Mouse (Mus musculus): ENCODE measurements around the gene Corin. TPM values are rescaled to one million over a fixed set of nuclear protein-coding genes. Genes with fewer than 3 reads are reported as not detected.
A peak's percentile ranks its signal among the peaks of the same experiment; 100 is the strongest.

Corin gene
- polyA plus RNA-seq, 1 experiment from 2014 or later, result 0.08 TPM

DNA sequence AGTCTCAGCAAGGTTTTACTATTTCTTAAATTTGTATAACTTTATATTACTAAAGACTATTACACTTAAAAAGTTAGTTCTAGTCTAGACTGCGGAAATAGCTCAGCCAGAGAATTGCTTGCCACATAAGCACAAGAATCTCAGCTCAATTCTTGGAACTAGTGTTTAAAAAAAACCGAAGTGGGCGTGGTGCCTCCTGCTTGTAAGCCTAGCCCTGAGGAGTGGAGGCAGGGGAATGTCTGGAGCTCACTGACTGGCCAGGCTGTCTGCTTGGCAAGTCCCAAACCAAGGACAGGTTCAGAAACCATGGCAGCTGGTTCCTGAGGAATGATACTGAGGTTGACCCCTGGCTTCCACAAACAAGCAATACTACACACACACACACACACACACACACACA is 72.4 kb downstream of the Corin start:
- DNase-seq (no peak), ATAC-seq (no peak)
- no peaks in the 10 kb centered on the region for H3K9me3 ChIP-seq (ENCODE audit: low read length)
- no peaks in the 10 kb centered on the region for H3K36me3 ChIP-seq (replicated peaks; ENCODE audit: insufficient read depth, low read length)
- WGBS (ENCODE audit: insufficient replicate concordance), result 71% methylated on average over 3 of the region's 3 CpGs
- no peak overlapping the region for H3K27ac ChIP-seq (ENCODE audit: low read depth)
- no peak for TF ChIP-seq EP300 (IDR thresholded peaks at IDR 0.05; ENCODE audit: low read depth)
- TF ChIP-seq CTCF (IDR thresholded peaks at IDR 0.05; ENCODE audit: low read depth), result no peak
- H3K4me1 ChIP-seq (ENCODE audit: insufficient read depth), result no peaks in the 10 kb centered on the region
- no peak overlapping the region for H3K4me2 ChIP-seq (ENCODE audit: low read depth, low read length)
- H3K4me3 ChIP-seq (ENCODE audit: low read depth, low read length), result no peak overlapping the region
- H3K27me3 ChIP-seq (ENCODE audit: insufficient read depth, low read length), result no peaks in the 10 kb centered on the region
- no peak overlapping the region for H3K9ac ChIP-seq (replicated peaks)

- no peak overlapping the region for H3K4me3 ChIP-seq (ENCODE audit: low read depth, low read length)
- H3K9ac ChIP-seq (replicated peaks), result no peak overlapping the region
- DNase-seq (no peak), ATAC-seq (no peak)
- TF ChIP-seq EP300 (IDR thresholded peaks at IDR 0.05; ENCODE audit: low read depth), result no peak
- TF ChIP-seq CTCF (IDR thresholded peaks at IDR 0.05; ENCODE audit: low read depth), result no peak
- no peaks in the 10 kb centered on the region for H3K36me3 ChIP-seq (replicated peaks; ENCODE audit: insufficient read depth, low read length)
- H3K4me2 ChIP-seq (ENCODE audit: low read depth, low read length), result no peak overlapping the region
- no peaks in the 10 kb centered on the region for H3K9me3 ChIP-seq (ENCODE audit: low read length)
- WGBS (ENCODE audit: insufficient replicate concordance), result 78% methylated on average over 4 of the region's 4 CpGs
- no peaks in the 10 kb centered on the region for H3K4me1 ChIP-seq (ENCODE audit: insufficient read depth)
- H3K27ac ChIP-seq (ENCODE audit: low read depth), result no peak overlapping the region
- no peaks in the 10 kb centered on the region for H3K27me3 ChIP-seq (ENCODE audit: insufficient read depth, low read length)
Measured at GRCm38 (mm10) chr5:72427556-72427955, 76.7 kb downstream of the Corin start.

GRCm38 (mm10) chr5:72425342-72426010 is 78.8 kb downstream of the Corin start:
- no peaks in the 10 kb centered on the region for H3K4me1 ChIP-seq (ENCODE audit: insufficient read depth)
- no peak overlapping the region for H3K27ac ChIP-seq (ENCODE audit: low read depth)
- H3K27me3 ChIP-seq (ENCODE audit: insufficient read depth, low read length), result no peaks in the 10 kb centered on the region
- no peak overlapping the region for H3K9ac ChIP-seq (replicated peaks)
- TF ChIP-seq EP300 (IDR thresholded peaks at IDR 0.05; ENCODE audit: low read depth) (no peak), CTCF (IDR thresholded peaks at IDR 0.05; ENCODE audit: low read depth) (no peak)
- no peak overlapping the region for H3K4me3 ChIP-seq (ENCODE audit: low read depth, low read length)
- DNase-seq, result no peak
- H3K9me3 ChIP-seq (ENCODE audit: low read length), result no peaks in the 10 kb centered on the region
- no peak overlapping the region for H3K4me2 ChIP-seq (ENCODE audit: low read depth, low read length)
- no peaks in the 10 kb centered on the region for H3K36me3 ChIP-seq (replicated peaks; ENCODE audit: insufficient read depth, low read length)
- ATAC-seq, result no peak

DNA sequence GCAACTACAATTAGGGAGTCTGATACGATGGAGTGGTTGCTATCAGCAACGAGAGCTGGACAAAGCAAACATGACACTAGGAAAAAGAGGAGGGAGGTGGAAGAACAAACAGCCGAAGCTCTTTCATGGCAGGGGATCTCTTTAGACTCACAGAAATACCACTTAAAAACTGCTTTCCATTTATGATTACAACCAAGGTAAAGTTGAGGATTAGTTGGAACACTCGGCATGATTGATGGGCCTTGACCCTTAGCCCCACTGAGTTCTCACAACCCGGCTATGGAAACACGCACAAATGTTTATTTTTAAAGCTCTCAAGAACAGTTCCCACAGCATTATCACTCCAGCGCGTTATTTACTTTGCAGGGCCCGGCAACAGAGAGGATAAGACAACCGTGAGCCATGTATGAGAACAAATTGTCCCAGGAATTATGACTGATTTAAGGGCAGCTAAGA is 92.4 kb downstream of the Corin start:
- Histone ChIP-seq H3K27ac (ENCODE audit: low read depth) (0 out of 2 replicates have a peak overlapping the region, but pooled peaks have one; percentile 3), H3K4me3 (ENCODE audit: low read depth, low read length) (no peak overlapping the region), H3K4me2 (ENCODE audit: low read depth, low read length) (no peak overlapping the region), H3K36me3 (replicated peaks; ENCODE audit: insufficient read depth, low read length) (no peaks in the 10 kb centered on the region), H3K4me1 (ENCODE audit: insufficient read depth) (no peaks in the 10 kb centered on the region), H3K9ac (replicated peaks) (no peak overlapping the region), H3K9me3 (ENCODE audit: low read length) (no peaks in the 10 kb centered on the region), H3K27me3 (ENCODE audit: insufficient read depth, low read length) (no peaks in the 10 kb centered on the region)
- TF ChIP-seq EP300 (IDR thresholded peaks at IDR 0.05; ENCODE audit: low read depth) (0 out of 2 replicates have a peak, but pooled peaks have one; percentile 21), CTCF (IDR thresholded peaks at IDR 0.05; ENCODE audit: low read depth) (no peak)
- peak; percentile 33; the same call in 1 of the 2 replicates for ATAC-seq
- 38% methylated on average over 10 of the region's 10 CpGs for WGBS (ENCODE audit: insufficient replicate concordance)
- DNase-seq, result peak; percentile 14

GRCm38 (mm10) chr5:72410841-72411240 is 93.4 kb downstream of the Corin start:
- H3K27ac ChIP-seq (ENCODE audit: low read depth), result no peak overlapping the region
- H3K4me1 ChIP-seq (ENCODE audit: insufficient read depth), result no peaks in the 10 kb centered on the region
- no peaks in the 10 kb centered on the region for H3K9me3 ChIP-seq (ENCODE audit: low read length)
- TF ChIP-seq EP300 (IDR thresholded peaks at IDR 0.05; ENCODE audit: low read depth), result no peak
- no peak for TF ChIP-seq CTCF (IDR thresholded peaks at IDR 0.05; ENCODE audit: low read depth)
- no peak overlapping the region for H3K4me3 ChIP-seq (ENCODE audit: low read depth, low read length)
- no peak for DNase-seq
- H3K4me2 ChIP-seq (ENCODE audit: low read depth, low read length), result no peak overlapping the region
- no peaks in the 10 kb centered on the region for H3K27me3 ChIP-seq (ENCODE audit: insufficient read depth, low read length)
- 80% methylated on average over 3 of the region's 3 CpGs for WGBS (ENCODE audit: insufficient replicate concordance)
- ATAC-seq, result no peak
- H3K9ac ChIP-seq (replicated peaks), result no peak overlapping the region
- no peaks in the 10 kb centered on the region for H3K36me3 ChIP-seq (replicated peaks; ENCODE audit: insufficient read depth, low read length)

- TF ChIP-seq CTCF (IDR thresholded peaks at IDR 0.05; ENCODE audit: low read depth) (no peak), EP300 (IDR thresholded peaks at IDR 0.05; ENCODE audit: low read depth) (no peak)
- no peaks in the 10 kb centered on the region for H3K4me1 ChIP-seq (ENCODE audit: insufficient read depth)
- H3K36me3 ChIP-seq (replicated peaks; ENCODE audit: insufficient read depth, low read length), result no peaks in the 10 kb centered on the region
- ATAC-seq (no peak), DNase-seq (no peak)
- no peak overlapping the region for H3K27ac ChIP-seq (ENCODE audit: low read depth)
- H3K9me3 ChIP-seq (ENCODE audit: low read length), result no peaks in the 10 kb centered on the region
- 79% methylated on average over 9 of the region's 9 CpGs for WGBS (ENCODE audit: insufficient replicate concordance)
- H3K9ac ChIP-seq (replicated peaks), result no peak overlapping the region
- H3K4me3 ChIP-seq (ENCODE audit: low read depth, low read length), result no peak overlapping the region
- H3K4me2 ChIP-seq (ENCODE audit: low read depth, low read length), result no peak overlapping the region
- no peaks in the 10 kb centered on the region for H3K27me3 ChIP-seq (ENCODE audit: insufficient read depth, low read length)
Measured at GRCm38 (mm10) chr5:72403376-72403775, 100.9 kb downstream of the Corin start.
